Mouse (Mus musculus): ENCODE measurements around the gene Spag6. TPM values are rescaled to one million over a fixed set of nuclear protein-coding genes. Genes with fewer than 3 reads are reported as not detected.

Spag6 gene
- total RNA-seq, 2 experiments from 2014 or later: 1.2 to 1.5 TPM

GRCm38 (mm10) chr2:18699401-18699990 lies 5.7 kb downstream of the Spag6 start:
- H3K4me3 ChIP-seq: no peak overlapping the region
- intact Hi-C loops (cut with DNase I): loop anchor here (5.0 to 10.0 kb wide), 2 partner anchors 112 to 675 kb away; no protein-coding TSS in a partner anchor
- no peak overlapping the region for H3K27ac ChIP-seq
- no peak for DNase-seq
- no peak for TF ChIP-seq CTCF (IDR thresholded peaks at IDR 0.05)

GRCm38 (mm10) chr2:18710356-18710755 lies 16.5 kb downstream of the Spag6 start:
- no peak for TF ChIP-seq CTCF (IDR thresholded peaks at IDR 0.05)
- intact Hi-C loops (cut with DNase I): no loop called here
- no peak for DNase-seq
- H3K4me3 ChIP-seq: no peak overlapping the region
- no peak overlapping the region for H3K27ac ChIP-seq

GRCm38 (mm10) chr2:18713071-18713470 lies 19.2 kb downstream of the Spag6 start:
- H3K27ac ChIP-seq: no peak overlapping the region
- H3K4me3 ChIP-seq: no peak overlapping the region
- DNase-seq: no peak
- intact Hi-C loops (cut with DNase I): no loop called here
- TF ChIP-seq CTCF (IDR thresholded peaks at IDR 0.05): no peak

GRCm38 (mm10) chr2:18714337-18714736 lies 20.5 kb downstream of the Spag6 start:
- Histone ChIP-seq H3K4me3 (no peak overlapping the region), H3K27ac (no peak overlapping the region)
- intact Hi-C loops (cut with DNase I): no loop called here
- DNase-seq: no peak
- no peak for TF ChIP-seq CTCF (IDR thresholded peaks at IDR 0.05)

- no peak for TF ChIP-seq CTCF (IDR thresholded peaks at IDR 0.05)
- H3K27ac ChIP-seq: no peak overlapping the region
- intact Hi-C loops (cut with DNase I): no loop called here
- no peak overlapping the region for H3K4me3 ChIP-seq
- no peak for DNase-seq
These were observed 24.7 kb downstream of the Spag6 start for GRCm38 (mm10) chr2:18718521-18718920.

GRCm38 (mm10) chr2:18722208-18722830 lies 28.5 kb downstream of the Spag6 start:
- DNase-seq: no peak
- H3K4me3 ChIP-seq: no peak overlapping the region
- intact Hi-C loops (cut with DNase I): no loop called here
- H3K27ac ChIP-seq: no peak overlapping the region
- TF ChIP-seq CTCF (IDR thresholded peaks at IDR 0.05): no peak

DNA sequence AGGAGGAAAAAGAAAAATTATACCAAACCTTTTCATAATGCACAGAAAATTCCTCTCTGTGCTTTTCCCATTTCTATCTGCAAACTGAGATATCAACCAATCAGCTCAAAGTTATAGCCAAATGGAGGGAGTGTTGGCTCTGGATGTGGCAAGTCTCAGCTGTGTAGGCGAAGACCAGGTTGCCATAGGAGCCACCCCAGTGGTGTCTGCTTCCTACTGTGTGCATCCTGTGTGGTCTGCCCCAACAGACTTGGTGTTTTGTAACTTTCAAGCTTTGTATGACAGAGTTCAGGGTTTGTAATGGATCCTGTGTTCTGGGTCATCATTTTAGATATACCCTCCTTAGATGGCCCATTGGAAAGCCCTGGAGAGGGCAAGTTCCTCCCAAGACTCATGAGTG lies 30.6 kb downstream of the Spag6 start:
- no peak for DNase-seq
- intact Hi-C loops (cut with DNase I): no loop called here
- no peak overlapping the region for H3K4me3 ChIP-seq
- TF ChIP-seq CTCF (IDR thresholded peaks at IDR 0.05): no peak
- H3K27ac ChIP-seq: no peak overlapping the region

DNA sequence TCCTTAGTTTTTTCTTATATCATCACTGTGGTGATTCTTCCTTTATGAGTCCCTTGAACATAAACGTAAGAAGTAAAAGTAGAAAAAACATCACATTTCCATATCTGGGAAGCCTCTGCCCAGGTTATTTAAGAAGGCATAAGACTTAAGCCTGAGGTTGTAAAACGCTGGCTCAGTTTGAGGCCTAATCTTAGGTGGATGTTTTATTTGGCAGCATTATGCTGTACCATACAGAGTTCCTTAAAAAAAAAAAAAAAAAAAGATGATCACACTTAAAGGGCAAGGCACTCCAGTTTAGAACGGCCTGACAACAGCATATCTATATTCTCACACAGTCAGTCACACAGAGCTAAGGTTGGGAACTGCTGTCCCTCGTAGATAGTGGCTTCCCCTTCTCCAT lies 32.0 kb downstream of the Spag6 start:
- intact Hi-C loops (cut with DNase I): no loop called here
- no peak overlapping the region for H3K4me3 ChIP-seq
- no peak for DNase-seq
- TF ChIP-seq CTCF (IDR thresholded peaks at IDR 0.05): no peak
- no peak overlapping the region for H3K27ac ChIP-seq

GRCm38 (mm10) chr2:18731718-18732117 lies 37.9 kb downstream of the Spag6 start:
- no peak for TF ChIP-seq CTCF (IDR thresholded peaks at IDR 0.05)
- Histone ChIP-seq H3K4me3 (no peak overlapping the region), H3K27ac (no peak overlapping the region)
- DNase-seq: no peak
- intact Hi-C loops (cut with DNase I): no loop called here

DNA sequence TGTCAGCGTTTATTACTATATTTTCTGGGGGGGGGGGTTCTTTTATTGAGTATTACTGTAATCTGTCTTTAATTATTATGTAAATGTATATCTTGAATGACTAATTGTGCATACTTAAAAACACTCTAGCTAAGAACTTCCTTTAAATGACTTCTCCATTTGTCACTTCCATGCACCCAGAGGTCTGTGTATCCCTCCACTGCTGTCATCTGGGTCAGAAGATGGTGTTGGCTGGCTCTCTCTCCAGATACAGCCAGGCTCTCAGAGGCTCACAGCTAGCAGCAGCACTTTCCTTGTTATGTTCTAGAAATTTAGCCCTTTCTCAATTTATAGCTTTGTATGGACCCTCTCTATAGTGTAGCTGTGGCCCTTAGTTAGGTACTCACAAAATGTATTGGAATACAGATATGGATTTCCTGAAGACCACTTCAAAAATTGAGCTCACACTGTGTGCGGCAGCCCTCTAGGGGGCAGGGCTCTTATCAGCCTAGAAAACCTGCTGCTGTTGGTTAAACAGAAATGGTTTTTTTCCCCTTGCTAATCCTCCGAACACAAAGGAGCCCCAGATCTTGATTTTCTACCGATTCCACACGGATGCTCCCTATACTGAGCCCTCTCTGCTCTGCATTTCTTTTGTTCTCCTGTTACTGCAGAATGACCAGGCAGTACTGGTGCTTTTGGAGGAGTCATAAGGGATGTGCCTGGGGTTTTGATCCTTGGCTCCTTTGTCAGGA lies 40.7 kb downstream of the Spag6 start:
- intact Hi-C loops (cut with DNase I): no loop called here
- DNase-seq: no peak

DNA sequence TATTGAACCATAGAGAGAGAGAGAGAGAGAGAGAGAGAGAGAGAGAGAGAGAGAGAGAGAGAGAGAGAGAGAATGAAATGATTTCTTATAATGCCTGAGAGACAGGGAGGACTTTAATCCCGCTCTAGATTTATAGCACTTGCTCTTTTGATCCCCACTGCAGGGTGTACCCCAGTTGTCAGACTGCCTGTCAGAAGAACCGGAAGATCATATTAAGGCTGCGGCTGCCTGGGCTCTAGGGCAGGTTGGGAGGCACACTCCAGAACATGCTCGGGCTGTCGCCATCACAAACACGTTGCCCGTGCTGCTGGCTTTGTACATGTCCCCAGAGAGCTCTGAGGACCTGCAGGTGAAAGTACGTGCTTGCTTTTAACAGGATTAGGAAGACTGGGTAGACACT lies 43.2 kb downstream of the Spag6 start:
- DNase-seq: no peak
- no peak overlapping the region for H3K27ac ChIP-seq
- intact Hi-C loops (cut with DNase I): no loop called here
- no peak for TF ChIP-seq CTCF (IDR thresholded peaks at IDR 0.05)
- H3K4me3 ChIP-seq: no peak overlapping the region

More for the DNA sequence above, 40.7 kb downstream of the Spag6 start:
- peak; percentile 2; the same call in 1 of the 2 replicates for TF ChIP-seq CTCF (IDR thresholded peaks at IDR 0.05)
- H3K27ac ChIP-seq: no peak overlapping the region
- no peak overlapping the region for H3K4me3 ChIP-seq

DNA sequence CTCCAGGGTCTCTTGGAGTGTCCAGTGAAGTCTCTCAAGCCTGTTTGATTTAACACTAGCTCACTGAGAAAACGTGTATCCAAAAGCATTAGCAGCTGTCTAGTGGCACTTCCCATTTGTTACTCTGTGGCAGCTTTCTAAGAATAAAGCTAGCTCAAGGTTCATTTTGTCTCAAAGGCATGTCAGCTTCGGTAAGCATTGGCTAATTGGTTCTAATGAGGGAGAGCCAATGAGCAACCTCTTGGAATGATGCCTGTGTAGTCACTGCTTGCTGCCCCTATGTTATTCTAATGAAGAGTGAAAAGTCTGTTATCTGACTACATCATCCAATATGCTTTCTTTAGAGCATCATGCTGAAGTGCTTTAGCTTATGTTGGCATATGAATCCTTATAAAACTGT lies 45.4 kb downstream of the Spag6 start:
- Histone ChIP-seq H3K4me3 (no peak overlapping the region), H3K27ac (no peak overlapping the region)
- intact Hi-C loops (cut with DNase I): no loop called here
- no peak for TF ChIP-seq CTCF (IDR thresholded peaks at IDR 0.05)
- DNase-seq: no peak

DNA sequence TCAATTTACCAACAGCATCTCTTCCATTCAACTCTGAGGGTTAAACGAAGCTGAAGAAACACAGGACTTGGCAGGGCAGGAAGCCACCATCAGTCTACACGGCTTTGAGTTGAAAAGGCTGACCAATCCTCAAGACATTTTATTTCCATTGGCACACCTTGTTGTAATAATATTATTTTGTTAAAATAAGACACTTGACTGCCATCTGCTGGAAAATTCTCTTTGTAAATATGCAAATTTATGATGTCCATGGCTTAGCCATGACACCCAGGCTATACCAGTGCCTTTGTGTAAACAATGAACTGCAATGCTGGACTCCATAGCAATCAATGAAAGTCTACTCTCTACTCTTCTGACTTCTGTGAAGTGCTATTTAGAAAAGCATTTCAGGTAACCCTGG lies 62.3 kb downstream of the Spag6 start:
- no peak for DNase-seq
- TF ChIP-seq CTCF (IDR thresholded peaks at IDR 0.05): peak; percentile 45
- intact Hi-C loops (cut with DNase I): no loop called here
- Histone ChIP-seq H3K27ac (no peak overlapping the region), H3K4me3 (no peak overlapping the region)
